Mouse (Mus musculus): Measurements from ENCODE around the gene Sec14l2. TPM values are rescaled to one million over a fixed set of nuclear protein-coding genes. Genes with fewer than 3 reads are reported as not detected.

The Sec14l2 gene
- total and polyA plus RNA-seq, 3 experiments: 16.7 to 24.2 (median 21.5) TPM

DNA sequence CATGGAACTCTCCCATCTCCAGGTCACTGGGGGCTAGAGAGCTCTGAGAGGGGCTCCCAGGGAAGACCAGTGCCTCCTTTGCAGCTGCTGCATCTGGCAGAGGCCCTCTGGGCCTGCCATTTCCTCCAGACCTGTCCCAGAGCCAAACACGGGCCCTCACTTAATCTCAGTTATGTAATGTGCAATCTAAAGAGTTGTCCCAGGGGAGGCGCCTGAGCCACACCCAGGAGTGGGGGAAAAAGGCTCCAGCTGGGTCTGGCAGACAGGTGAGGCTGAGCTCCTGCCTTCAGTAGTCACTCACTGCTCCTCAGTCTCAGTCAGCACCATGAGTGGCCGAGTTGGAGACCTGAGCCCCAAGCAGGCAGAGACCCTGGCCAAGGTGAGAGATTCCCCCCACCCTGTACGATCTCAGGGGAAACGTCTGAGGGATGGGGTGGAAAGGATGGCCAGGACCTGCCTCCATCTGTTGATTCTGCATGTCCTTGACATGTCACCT, 58.5 kb downstream of the Sec14l2 start, which contains the start of gene Sec14l3:
Gene Sec14l3, plus strand, starts transcription at position 215 of the 496 bp plus-strand sequence.
- Histone ChIP-seq H3K9ac (ENCODE audit: insufficient read depth, low read depth) (no peak within 1 kb of the TSS), H3K9me3 (replicated peaks; ENCODE audit: low read length) (no peaks in the 10 kb centered on the region), H3K4me1 (ENCODE audit: control insufficient read depth in 1 of 2, insufficient read depth in 2 of 2) (peaks cover 0 to 4% of the 10 kb centered on the region in 2 experiments; a peak in 1 of 4 replicates), H3K36me3 (replicated peaks in 1 of 2; ENCODE audit: control insufficient read depth in 1 of 2, insufficient read depth in 1 of 2, low read length in 1 of 2) (no peaks in the 10 kb centered on the region), H3K79me2 (replicated peaks; ENCODE audit: control insufficient read depth, extremely low read depth, insufficient read depth, poor library complexity, severe bottlenecking) (no peaks in the 10 kb centered on the region), H3K4me3 (replicated peaks in 1 of 3; ENCODE audit: low read depth in 2 of 3, low read length in 2 of 3, poor library complexity in 1 of 3) (no peak within 1 kb of the TSS), H3K4me2 (ENCODE audit: insufficient read depth, low read depth, poor library complexity, severe bottlenecking) (no peak within 1 kb of the TSS), H3K27ac (ENCODE audit: insufficient read depth, low read depth) (no peak within 1 kb of the TSS), H3K27me3 (replicated peaks) (peaks cover 79% of the 10 kb centered on the region)
- TF ChIP-seq JUN (IDR thresholded peaks at IDR 0.05; ENCODE audit: insufficient read depth, low read depth, low read length) (no peak), JUND (conservative IDR thresholded peaks at IDR 0.05; ENCODE audit: low read depth, low read length) (no peak)
- in situ Hi-C loops (cut with MboI; ENCODE audit: low pct_ligation_motif_present, low pct_unique_long_range_greater_than_20kb, low sequenced_read_pairs): no loop called here
- dilution Hi-C loops (cut with MboI; ENCODE audit: extremely low pct_ligation_motif_present, extremely low pct_unique_long_range_greater_than_20kb, low sequenced_read_pairs): no loop called here
- DNase-seq (ENCODE audit: extremely low read depth): no peak

- in situ Hi-C loops (cut with MboI; ENCODE audit: low pct_ligation_motif_present, low pct_unique_long_range_greater_than_20kb, low sequenced_read_pairs) (no loop called here), dilution Hi-C loops (cut with MboI; ENCODE audit: extremely low pct_ligation_motif_present, extremely low pct_unique_long_range_greater_than_20kb, low sequenced_read_pairs) (no loop called here)
- H3K9ac ChIP-seq (ENCODE audit: insufficient read depth, low read depth): no peak overlapping the region
These were observed 60.2 kb downstream of the Sec14l2 start for GRCm38 (mm10) chr11:4062981-4063380.

DNA sequence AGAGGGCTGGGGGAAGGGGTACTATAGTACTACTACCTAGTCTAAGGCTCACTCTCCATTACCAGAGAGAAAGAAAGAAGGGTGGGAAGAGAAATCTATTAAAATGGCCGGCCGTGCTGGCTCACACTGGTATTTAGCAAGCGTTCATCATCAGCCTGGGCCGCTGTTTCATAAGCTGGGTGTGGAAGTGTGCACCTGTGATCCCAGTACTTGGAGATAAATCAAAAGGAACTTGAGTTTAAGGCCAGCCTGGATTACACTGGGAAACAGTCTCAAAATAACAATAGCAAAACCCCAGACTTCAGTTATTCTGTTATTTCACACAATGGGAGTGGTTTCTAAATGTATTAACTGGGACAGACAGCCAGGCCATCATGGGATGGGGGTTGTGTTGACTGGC, 60.7 kb downstream of the Sec14l2 start:
- no peak overlapping the region for H3K4me2 ChIP-seq (ENCODE audit: insufficient read depth, low read depth, poor library complexity, severe bottlenecking)
- no peak overlapping the region for H3K9ac ChIP-seq (ENCODE audit: insufficient read depth, low read depth)
- DNase-seq (ENCODE audit: extremely low read depth): no peak
- no peaks in the 10 kb centered on the region for H3K9me3 ChIP-seq (replicated peaks; ENCODE audit: low read length)
- no peak overlapping the region for H3K4me3 ChIP-seq (replicated peaks in 1 of 3; ENCODE audit: low read depth in 2 of 3, low read length in 2 of 3, poor library complexity in 1 of 3)
- dilution Hi-C loops (cut with MboI; ENCODE audit: extremely low pct_ligation_motif_present, extremely low pct_unique_long_range_greater_than_20kb, low sequenced_read_pairs) (no loop called here), in situ Hi-C loops (cut with MboI; ENCODE audit: low pct_ligation_motif_present, low pct_unique_long_range_greater_than_20kb, low sequenced_read_pairs) (no loop called here)
- no peak overlapping the region for H3K27ac ChIP-seq (ENCODE audit: insufficient read depth, low read depth)
- no peak for TF ChIP-seq HCFC1 (IDR thresholded peaks at IDR 0.05; ENCODE audit: low read depth, low read length)
- no peak for TF ChIP-seq SMC3 (IDR thresholded peaks at IDR 0.05; ENCODE audit: low read depth, low read length)
- TF ChIP-seq JUND (conservative IDR thresholded peaks at IDR 0.05; ENCODE audit: low read depth, low read length): no peak
- TF ChIP-seq POLR2AphosphoS2 (IDR thresholded peaks at IDR 0.05; ENCODE audit: low read depth, low read length): no peak
- H3K27me3 ChIP-seq (replicated peaks): peaks cover 82% of the 10 kb centered on the region
- peaks cover 0 to 4% of the 10 kb centered on the region in 2 experiments; a peak in 1 of 4 replicates for H3K4me1 ChIP-seq (ENCODE audit: control insufficient read depth in 1 of 2, insufficient read depth in 2 of 2)
- H3K79me2 ChIP-seq (replicated peaks; ENCODE audit: control insufficient read depth, extremely low read depth, insufficient read depth, poor library complexity, severe bottlenecking): no peaks in the 10 kb centered on the region
- no peaks in the 10 kb centered on the region for H3K36me3 ChIP-seq (replicated peaks in 1 of 2; ENCODE audit: control insufficient read depth in 1 of 2, insufficient read depth in 1 of 2, low read length in 1 of 2)

More at GRCm38 (mm10) chr11:4062981-4063380, 60.2 kb downstream of the Sec14l2 start:
- Histone ChIP-seq H3K27ac (ENCODE audit: insufficient read depth, low read depth) (no peak overlapping the region), H3K36me3 (replicated peaks in 1 of 2; ENCODE audit: control insufficient read depth in 1 of 2, insufficient read depth in 1 of 2, low read length in 1 of 2) (no peaks in the 10 kb centered on the region), H3K79me2 (replicated peaks; ENCODE audit: control insufficient read depth, extremely low read depth, insufficient read depth, poor library complexity, severe bottlenecking) (no peaks in the 10 kb centered on the region), H3K4me2 (ENCODE audit: insufficient read depth, low read depth, poor library complexity, severe bottlenecking) (no peak overlapping the region), H3K9me3 (replicated peaks; ENCODE audit: low read length) (no peaks in the 10 kb centered on the region), H3K27me3 (replicated peaks) (peaks cover 85% of the 10 kb centered on the region), H3K4me1 (ENCODE audit: control insufficient read depth in 1 of 2, insufficient read depth in 2 of 2) (peaks cover 0 to 4% of the 10 kb centered on the region in 2 experiments; a peak in 1 of 4 replicates), H3K4me3 (replicated peaks in 1 of 3; ENCODE audit: low read depth in 2 of 3, low read length in 2 of 3, poor library complexity in 1 of 3) (no peak overlapping the region)
- TF ChIP-seq CTCF (conservative IDR thresholded peaks at IDR 0.05 in 1 of 2, IDR thresholded peaks at IDR 0.05 in 1 of 2; ENCODE audit: low read depth in 2 of 2, low read length in 2 of 2) (no peak), HCFC1 (IDR thresholded peaks at IDR 0.05; ENCODE audit: low read depth, low read length) (no peak), TCF12 (IDR thresholded peaks at IDR 0.05; ENCODE audit: low read depth, low read length) (no peak), KAT2A (IDR thresholded peaks at IDR 0.05; ENCODE audit: insufficient replicate concordance, low read length) (no peak), RCOR1 (conservative IDR thresholded peaks at IDR 0.05; ENCODE audit: low read depth, low read length) (no peak), BHLHE40 (IDR thresholded peaks at IDR 0.05; ENCODE audit: low read depth, low read length) (no peak), MEF2A (IDR thresholded peaks at IDR 0.05; ENCODE audit: borderline replicate concordance, low read depth, low read length) (no peak), SIN3A (IDR thresholded peaks at IDR 0.05; ENCODE audit: low read length) (no peak), UBTF (IDR thresholded peaks at IDR 0.05; ENCODE audit: low read depth, low read length) (no peak), JUN (IDR thresholded peaks at IDR 0.05; ENCODE audit: insufficient read depth, low read depth, low read length) (no peak), EP300 (IDR thresholded peaks at IDR 0.05; ENCODE audit: low read length) (no peak), GABPA (IDR thresholded peaks at IDR 0.05; ENCODE audit: insufficient replicate concordance, low read depth, low read length) (no peak), ELF1 (IDR thresholded peaks at IDR 0.05; ENCODE audit: low read depth, low read length) (no peak)
- DNase-seq (ENCODE audit: extremely low read depth): no peak

Data from CH12.LX (cell line).